ENCODE assay signal across 26 mouse cellular contexts in the genomic region with DNA sequence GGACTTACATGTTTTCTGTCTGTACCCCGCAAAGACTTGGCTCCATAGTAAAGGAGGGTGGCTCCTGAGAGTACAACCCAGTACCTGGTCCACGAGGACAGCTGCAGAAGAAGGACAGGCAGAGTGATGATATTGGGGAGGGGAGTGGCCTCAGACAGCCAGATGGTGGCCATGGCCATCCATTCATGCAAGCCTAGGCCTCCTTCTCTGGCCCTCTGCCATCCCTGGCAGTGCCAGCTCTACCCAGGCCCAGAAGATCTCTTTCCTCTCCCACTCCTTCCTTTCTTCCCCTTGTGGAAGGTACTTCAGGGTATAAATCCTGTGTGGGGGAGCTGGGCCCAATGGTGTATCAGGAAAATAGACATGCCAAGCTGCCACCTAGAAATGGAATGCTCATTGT. TPM values are rescaled to one million over a fixed set of nuclear protein-coding genes. Genes with fewer than 3 reads are reported as not detected.
A peak's percentile ranks its signal among the peaks of the same experiment; 100 is the strongest.
DNase-seq lines count a peak whose midpoint lies in the region; ATAC-seq and TF ChIP-seq lines count a peak whose summit lies in the region.
"Had no signal": no experiment of that assay in that cellular context is flagged by ENCODE, and none has a peak within 500 bp of the region (broad histone marks: within the 10 kb centered on the region; RNA-seq: fewer than 3 reads in every experiment).

No protein-coding gene starts in this region.

- no peak overlapping the region for H3K4me2 ChIP-seq in hindbrain, postnatal 0 days (ENCODE audit: low read depth, low read length)
- no peak overlapping the region for H3K4me2 ChIP-seq in hindbrain, embryonic 13.5 days
- no peak overlapping the region for H3K4me2 ChIP-seq in midbrain, postnatal 0 days (ENCODE audit: low read depth, low read length, poor library complexity, severe bottlenecking)
- H3K4me2 ChIP-seq in midbrain, embryonic 13.5 days (replicated peaks) = no peak overlapping the region
- H3K4me2 ChIP-seq: forebrain, embryonic 13.5 days; heart, embryonic 12.5 days; heart, embryonic 15.5 days; hindbrain, embryonic 15.5 days had no signal

- no peak overlapping the region for H3K27ac ChIP-seq in hindbrain, postnatal 0 days
- no peak overlapping the region for H3K27ac ChIP-seq in hindbrain, embryonic 13.5 days
- H3K27ac ChIP-seq in midbrain, postnatal 0 days (ENCODE audit: low read depth, low read length) = no peak overlapping the region
- no peak overlapping the region for H3K27ac ChIP-seq in midbrain, embryonic 13.5 days
- H3K27ac ChIP-seq: forebrain, embryonic 10.5 days; forebrain, embryonic 13.5 days; heart, embryonic 15.5 days; hindbrain, embryonic 10.5 days; hindbrain, embryonic 15.5 days had no signal

- H3K9me3 ChIP-seq in hindbrain, postnatal 0 days (ENCODE audit: low read length) = no peaks in the 10 kb centered on the region
- H3K9me3 ChIP-seq in hindbrain, embryonic 13.5 days = no peaks in the 10 kb centered on the region
- H3K9me3 ChIP-seq in midbrain, postnatal 0 days (ENCODE audit: low read length) = no peaks in the 10 kb centered on the region
- H3K9me3 ChIP-seq in midbrain, embryonic 13.5 days = no peaks in the 10 kb centered on the region
- H3K9me3 ChIP-seq: forebrain, embryonic 10.5 days; forebrain, embryonic 13.5 days; heart, embryonic 12.5 days; heart, embryonic 15.5 days; hindbrain, embryonic 10.5 days; hindbrain, embryonic 15.5 days had no signal

- no peaks in the 10 kb centered on the region for H3K27me3 ChIP-seq in hindbrain, postnatal 0 days (ENCODE audit: insufficient read depth, low read length)
- no peaks in the 10 kb centered on the region for H3K27me3 ChIP-seq in hindbrain, embryonic 13.5 days
- no peaks in the 10 kb centered on the region for H3K27me3 ChIP-seq in midbrain, postnatal 0 days (ENCODE audit: insufficient read depth, low read length)
- no peaks in the 10 kb centered on the region for H3K27me3 ChIP-seq in midbrain, embryonic 13.5 days
- H3K27me3 ChIP-seq: forebrain, embryonic 13.5 days; heart, embryonic 12.5 days; heart, embryonic 15.5 days; hindbrain, embryonic 15.5 days had no signal

- TF ChIP-seq CTCF in hindbrain, postnatal 0 days (IDR thresholded peaks at IDR 0.05; ENCODE audit: low read depth) = no peak
- TF ChIP-seq CTCF in midbrain, postnatal 0 days (IDR thresholded peaks at IDR 0.05) = no peak

- WGBS in hindbrain, postnatal 0 days = 75% methylated on average over 2 of the region's 2 CpGs
- 84% methylated on average over 2 of the region's 2 CpGs for WGBS in hindbrain, embryonic 13.5 days
- 93% methylated on average over 2 of the region's 2 CpGs for WGBS in midbrain, postnatal 0 days
- WGBS in midbrain, embryonic 13.5 days = 92% methylated on average over 2 of the region's 2 CpGs

- no peaks in the 10 kb centered on the region for H3K4me1 ChIP-seq in hindbrain, postnatal 0 days (ENCODE audit: insufficient read depth, low read length)
- no peaks in the 10 kb centered on the region for H3K4me1 ChIP-seq in hindbrain, embryonic 13.5 days (replicated peaks)
- H3K4me1 ChIP-seq in midbrain, postnatal 0 days (ENCODE audit: insufficient read depth, low read length) = no peaks in the 10 kb centered on the region
- H3K4me1 ChIP-seq in midbrain, embryonic 13.5 days (replicated peaks) = no peaks in the 10 kb centered on the region
- H3K4me1 ChIP-seq: forebrain, embryonic 10.5 days; forebrain, embryonic 13.5 days; hindbrain, embryonic 10.5 days; hindbrain, embryonic 15.5 days had no signal

- ATAC-seq in cerebellum, adult (ENCODE audit: insufficient number of reproducible peaks, low FRiP score, low TSS enrichment) = no peak
- ATAC-seq in hindbrain, postnatal 0 days = peak; percentile 57
- no peak for ATAC-seq in hindbrain, embryonic 13.5 days (ENCODE audit: low FRiP score)
- no peak for ATAC-seq in midbrain, postnatal 0 days (ENCODE audit: low FRiP score)
- ATAC-seq in midbrain, embryonic 13.5 days = no peak
- ATAC-seq: CD4-positive, CD25-positive, alpha-beta regulatory T cell, adult 4 months; forebrain, embryonic 13.5 days; forebrain, embryonic 16.5 days; inflammation-experienced regulatory T-cells, adult 6 months; intestine, embryonic 16.5 days had no signal

- H3K9ac ChIP-seq in hindbrain, postnatal 0 days (replicated peaks; ENCODE audit: low read length) = no peak overlapping the region
- no peak overlapping the region for H3K9ac ChIP-seq in hindbrain, embryonic 13.5 days
- H3K9ac ChIP-seq in midbrain, postnatal 0 days (replicated peaks; ENCODE audit: low read length, poor library complexity, severe bottlenecking) = no peak overlapping the region
- H3K9ac ChIP-seq in midbrain, embryonic 13.5 days (replicated peaks) = no peak overlapping the region
- H3K9ac ChIP-seq: forebrain, embryonic 13.5 days; heart, embryonic 12.5 days; heart, embryonic 15.5 days; hindbrain, embryonic 15.5 days had no signal

- peak; percentile 38 to 63 for DNase-seq in cerebellum, postnatal 25 days
- DNase-seq in hindbrain, postnatal 0 days (ENCODE audit: low spot score) = peak; percentile 65
- DNase-seq in midbrain, postnatal 0 days (ENCODE audit: low spot score) = peak; percentile 66
- peak; percentile 56 for DNase-seq in brain, adult 2 months (ENCODE audit: low read depth, low spot score)
- no peak for DNase-seq in adipocyte (ENCODE audit: low spot score)
- DNase-seq: adrenal gland, adult 8-10 months; adrenal gland, postnatal 25 days; cerebellum, adult 11-12 months; cerebellum, adult 9-10 months; gastrocnemius, postnatal 25 days; heart, adult 18-20 months; heart, postnatal 10 days; heart, postnatal 36 days had no signal

- H3K36me3 ChIP-seq in hindbrain, postnatal 0 days (ENCODE audit: insufficient read depth, low read length) = peaks cover 12% of the 10 kb centered on the region; the same call in 1 of the 2 replicates
- peaks cover 69% of the 10 kb centered on the region for H3K36me3 ChIP-seq in hindbrain, embryonic 13.5 days
- H3K36me3 ChIP-seq in midbrain, postnatal 0 days (ENCODE audit: insufficient read depth, low read length) = peaks cover 35% of the 10 kb centered on the region
- peaks cover 59% of the 10 kb centered on the region for H3K36me3 ChIP-seq in midbrain, embryonic 13.5 days
- H3K36me3 ChIP-seq: forebrain, embryonic 10.5 days; heart, embryonic 12.5 days; heart, embryonic 15.5 days had no signal

- H3K4me3 ChIP-seq in hindbrain, postnatal 0 days (ENCODE audit: low read length) = no peak overlapping the region
- no peak overlapping the region for H3K4me3 ChIP-seq in hindbrain, embryonic 13.5 days
- no peak overlapping the region for H3K4me3 ChIP-seq in midbrain, postnatal 0 days (ENCODE audit: low read depth, low read length)
- H3K4me3 ChIP-seq in midbrain, embryonic 13.5 days (replicated peaks) = no peak overlapping the region
- H3K4me3 ChIP-seq: forebrain, embryonic 10.5 days; forebrain, embryonic 13.5 days; heart, embryonic 12.5 days; heart, embryonic 15.5 days; hindbrain, embryonic 10.5 days; hindbrain, embryonic 15.5 days had no signal

RNA-seq across cellular contexts. Expression of a gene that starts 11.8 kb away (rescaled TPM):
- total RNA-seq in hindbrain, postnatal 0 days (2014; rRNA removed) = 96.9 and 105 TPM in 2 replicates
- 56.1 and 57.0 TPM in 2 replicates for polyA plus RNA-seq in hindbrain, postnatal 0 days (2015; fragmentation: Nextera tagmentation; extraction: Ambion mirVana)
- polyA plus RNA-seq in hindbrain, embryonic 13.5 days (2015; fragmentation: Nextera tagmentation; extraction: Ambion mirVana) = 36.6 and 39.4 TPM in 2 replicates
- 134 and 176 TPM in 2 replicates for total RNA-seq in midbrain, postnatal 0 days (2014; rRNA removed)
- 77.1 and 77.7 TPM in 2 replicates for polyA plus RNA-seq in midbrain, postnatal 0 days (2015; fragmentation: Nextera tagmentation; extraction: Ambion mirVana)
- polyA plus RNA-seq in midbrain, embryonic 13.5 days (2015; fragmentation: Nextera tagmentation; extraction: Ambion mirVana) = 22.9 and 24.2 TPM in 2 replicates
